Mouse (Mus musculus): ENCODE measurements at regions not wholly inside any gene's neighbourhood (a gene's known extent, or its start where the extent isn't known, plus 50 kb on each side); places are given as distances from the start of the nearest gene placed in this dataset.

DNA sequence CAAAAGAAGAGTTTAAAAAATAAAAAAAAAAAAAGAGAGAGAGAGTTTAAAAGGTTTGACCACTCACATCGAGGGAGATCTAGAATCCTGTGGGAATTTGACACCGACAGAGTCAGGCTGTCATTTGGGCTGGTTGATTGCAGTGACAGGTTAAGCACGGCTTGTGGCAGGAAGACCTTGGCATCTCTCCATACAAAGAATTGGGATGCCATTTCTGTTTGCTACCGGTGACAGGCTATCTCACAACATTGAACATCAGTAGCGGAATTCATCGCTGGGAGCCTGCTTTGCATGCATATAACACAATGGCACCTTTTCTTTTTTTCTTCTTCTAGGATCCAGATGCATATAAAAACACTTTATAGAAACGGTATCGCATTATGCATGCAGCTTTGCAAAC is 53.7 kb upstream of the Gm26657 start:
- no peak for DNase-seq (ENCODE audit: extremely low spot score in 1 of 2, low spot score in 1 of 2)

- no peak for DNase-seq (ENCODE audit: extremely low spot score in 1 of 2, low spot score in 1 of 2)
Measured at GRCm38 (mm10) chr4:56685696-56686095, 54.2 kb upstream of the Gm26657 start.

GRCm38 (mm10) chr4:56685123-56685522 is 54.7 kb upstream of the Gm26657 start:
- DNase-seq (ENCODE audit: extremely low spot score in 1 of 2, low spot score in 1 of 2) = peak; percentile 67 to 93

- DNase-seq (ENCODE audit: extremely low spot score in 1 of 2, low spot score in 1 of 2) = no peak
Measured at GRCm38 (mm10) chr4:56684031-56684430, 55.8 kb upstream of the Gm26657 start.

GRCm38 (mm10) chr4:56681121-56681520 is 58.7 kb upstream of the Gm26657 start:
- no peak for DNase-seq (ENCODE audit: extremely low spot score in 1 of 2, low spot score in 1 of 2)

GRCm38 (mm10) chr4:56673868-56674267 is 66.0 kb upstream of the Gm26657 start:
- DNase-seq (ENCODE audit: extremely low spot score in 1 of 2, low spot score in 1 of 2) = no peak

- DNase-seq (ENCODE audit: extremely low spot score in 1 of 2, low spot score in 1 of 2) = no peak
Measured at GRCm38 (mm10) chr4:56664921-56665320, 74.9 kb upstream of the Gm26657 start.

- no peak for DNase-seq (ENCODE audit: extremely low spot score in 1 of 2, low spot score in 1 of 2)
Measured at GRCm38 (mm10) chr4:56661816-56662215, 78.1 kb upstream of the Gm26657 start.

DNA sequence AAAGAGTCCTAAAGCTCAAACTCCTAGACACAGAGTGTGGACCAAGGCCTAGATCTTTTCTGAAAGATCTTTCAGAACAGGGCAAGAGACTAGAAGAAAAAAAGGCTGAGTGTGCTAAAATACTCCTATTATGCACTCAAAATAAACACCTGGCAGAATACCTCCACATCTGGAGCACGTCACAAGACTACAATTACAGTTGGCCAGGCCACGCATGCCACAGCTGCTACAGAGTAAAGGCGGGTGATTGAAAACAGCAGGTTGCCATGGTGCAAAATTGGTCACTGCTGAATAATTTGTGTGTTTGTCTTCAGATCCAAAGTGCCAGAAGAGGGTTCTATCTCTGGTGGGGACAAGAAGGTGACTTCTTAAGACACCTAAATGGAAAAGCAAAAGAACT is 82.8 kb upstream of the Gm26657 start:
- DNase-seq (ENCODE audit: extremely low spot score in 1 of 2, low spot score in 1 of 2) = no peak

GRCm38 (mm10) chr4:56654327-56654726 is 85.5 kb upstream of the Gm26657 start:
- no peak for DNase-seq (ENCODE audit: extremely low spot score in 1 of 2, low spot score in 1 of 2)

DNA sequence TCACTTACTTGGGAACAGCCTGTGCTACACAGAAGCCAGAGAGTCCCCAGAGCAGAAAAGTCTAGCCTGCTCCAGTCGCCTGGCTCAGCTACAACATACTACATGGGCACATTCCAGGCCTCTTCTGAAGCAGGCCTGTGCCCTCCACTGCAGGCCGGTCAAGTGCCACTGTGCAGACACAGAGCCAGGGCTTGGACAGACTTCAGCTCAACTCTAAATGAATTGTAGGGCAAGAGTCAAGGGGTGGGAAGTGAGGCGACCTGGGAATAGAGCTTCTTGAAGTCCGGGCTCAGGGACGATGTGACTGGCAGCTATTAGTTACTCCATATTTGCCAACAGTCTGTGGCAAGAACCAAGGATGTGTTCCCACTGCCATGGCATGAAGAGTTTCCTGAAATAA is 87.1 kb upstream of the Gm26657 start:
- no peak for DNase-seq (ENCODE audit: extremely low spot score in 1 of 2, low spot score in 1 of 2)

- no peak for DNase-seq (ENCODE audit: extremely low spot score in 1 of 2, low spot score in 1 of 2)
Measured at GRCm38 (mm10) chr4:56649731-56650130, 90.1 kb upstream of the Gm26657 start.

DNA sequence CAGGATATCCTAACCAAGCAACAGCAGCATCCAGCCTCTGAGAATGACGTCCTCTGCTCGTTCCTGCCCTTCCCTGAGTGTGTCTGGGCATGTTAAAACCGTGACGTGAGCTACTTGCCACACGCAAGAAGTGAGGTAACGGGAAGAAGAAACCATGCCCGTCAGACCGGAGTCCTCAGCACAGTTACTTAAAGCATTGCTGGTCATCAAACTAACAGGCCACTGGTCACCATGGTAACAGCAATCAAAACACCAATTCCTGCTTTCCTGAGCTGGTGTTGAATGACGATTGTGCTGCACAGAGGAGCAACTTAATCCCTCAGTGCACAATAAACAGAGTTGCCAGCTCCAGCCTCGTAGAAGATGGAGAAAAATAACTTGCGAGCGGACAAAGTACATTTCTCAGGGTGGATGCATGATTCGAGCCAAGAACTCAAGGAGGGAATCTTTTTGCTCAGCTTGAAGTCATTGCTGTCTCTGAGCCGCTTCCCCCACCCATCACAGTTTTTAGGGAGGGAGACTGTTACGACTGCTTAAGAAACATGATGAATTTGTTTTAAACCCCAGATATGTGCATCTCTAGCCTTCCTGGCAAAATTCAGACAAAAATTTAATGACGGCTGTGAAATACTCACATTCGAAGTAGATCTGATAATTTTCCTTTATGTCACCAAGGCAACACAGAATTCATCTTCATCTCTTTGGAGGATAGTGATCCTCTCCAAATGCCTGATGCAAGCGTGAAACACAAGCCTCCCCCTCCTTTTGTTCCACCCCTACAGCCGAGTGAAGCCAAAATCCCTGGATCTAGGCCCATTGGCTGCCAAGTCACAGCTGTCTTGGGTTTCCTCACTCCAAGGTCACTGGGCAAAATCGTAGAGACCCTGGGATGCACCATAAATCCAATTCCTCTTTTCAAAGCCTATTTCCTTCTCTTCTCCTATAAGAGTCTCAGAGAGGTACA is 95.6 kb upstream of the Gm26657 start:
- peak in 1 of 2 experiments; percentile 32 for DNase-seq (ENCODE audit: extremely low spot score in 1 of 2, low spot score in 1 of 2)

- DNase-seq (ENCODE audit: extremely low spot score in 1 of 2, low spot score in 1 of 2) = no peak
Measured at GRCm38 (mm10) chr4:56643491-56643890, 96.4 kb upstream of the Gm26657 start.

- no peak for DNase-seq (ENCODE audit: extremely low spot score in 1 of 2, low spot score in 1 of 2)
Measured at GRCm38 (mm10) chr4:56639709-56640108, 100.2 kb upstream of the Gm26657 start.

DNA sequence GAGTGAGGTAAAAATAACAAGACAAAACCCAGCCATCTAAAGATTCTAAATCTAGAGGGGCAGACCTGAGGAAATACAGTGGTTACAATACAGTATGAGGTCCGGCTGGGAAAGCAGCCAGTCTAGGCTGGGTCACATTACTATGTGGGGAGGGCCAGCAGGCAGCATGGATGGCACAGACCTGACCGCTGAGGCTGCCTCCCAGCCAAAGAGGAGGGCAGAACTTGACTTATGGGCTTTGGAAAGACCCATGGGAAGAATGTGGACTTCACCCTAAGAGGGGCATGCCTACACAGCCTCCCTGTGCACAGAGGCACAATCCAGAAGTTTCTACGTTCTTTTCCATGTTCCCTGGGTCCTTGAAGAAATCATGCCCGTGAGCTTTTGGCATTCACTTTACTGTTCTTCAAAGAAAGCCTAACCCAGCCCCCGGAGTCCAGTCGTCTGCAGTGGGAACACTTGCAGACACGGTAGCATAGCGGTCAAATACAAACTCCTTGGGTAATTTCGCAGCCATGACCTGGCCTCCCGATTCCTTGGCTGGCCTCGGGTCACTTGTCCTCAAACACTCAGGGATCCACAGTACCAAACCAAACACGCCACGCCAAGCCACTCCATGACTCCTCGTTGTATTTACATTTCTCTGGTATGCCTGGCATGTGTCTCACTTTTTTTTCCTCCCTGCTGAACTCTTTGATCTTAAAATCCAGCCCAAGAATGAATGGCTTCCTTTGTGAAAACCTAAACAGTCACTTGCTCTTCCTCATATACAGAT is 101.0 kb upstream of the Gm26657 start:
- DNase-seq (ENCODE audit: extremely low spot score in 1 of 2, low spot score in 1 of 2) = no peak

DNA sequence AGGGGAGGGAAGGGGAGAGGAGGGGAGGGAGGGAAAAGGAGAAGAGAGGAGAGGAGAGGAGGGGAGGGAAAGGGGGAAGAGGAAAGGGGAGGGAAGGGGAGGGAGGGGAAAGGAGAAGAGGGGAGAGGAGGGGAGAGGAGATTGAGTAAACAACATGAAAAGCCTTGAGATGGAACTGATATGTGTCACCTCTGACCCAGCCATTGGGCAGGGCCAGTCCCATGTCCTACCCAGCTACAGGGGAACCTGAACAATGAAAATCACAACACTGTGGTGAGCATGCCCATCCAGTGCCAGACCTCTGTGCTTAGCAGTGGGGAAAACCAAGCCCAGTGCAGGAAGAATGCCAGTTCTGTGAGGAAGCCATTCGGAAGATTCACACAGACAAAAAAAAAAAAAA is 103.6 kb upstream of the Gm26657 start:
- no peak for DNase-seq (ENCODE audit: extremely low spot score in 1 of 2, low spot score in 1 of 2)

- no peak for DNase-seq (ENCODE audit: extremely low spot score in 1 of 2, low spot score in 1 of 2)
Measured at GRCm38 (mm10) chr4:56633528-56633927, 106.3 kb upstream of the Gm26657 start.

- DNase-seq (ENCODE audit: extremely low spot score in 1 of 2, low spot score in 1 of 2) = peak in 1 of 2 experiments; percentile 41
Measured at GRCm38 (mm10) chr4:56630251-56630650, 109.6 kb upstream of the Gm26657 start.

DNA sequence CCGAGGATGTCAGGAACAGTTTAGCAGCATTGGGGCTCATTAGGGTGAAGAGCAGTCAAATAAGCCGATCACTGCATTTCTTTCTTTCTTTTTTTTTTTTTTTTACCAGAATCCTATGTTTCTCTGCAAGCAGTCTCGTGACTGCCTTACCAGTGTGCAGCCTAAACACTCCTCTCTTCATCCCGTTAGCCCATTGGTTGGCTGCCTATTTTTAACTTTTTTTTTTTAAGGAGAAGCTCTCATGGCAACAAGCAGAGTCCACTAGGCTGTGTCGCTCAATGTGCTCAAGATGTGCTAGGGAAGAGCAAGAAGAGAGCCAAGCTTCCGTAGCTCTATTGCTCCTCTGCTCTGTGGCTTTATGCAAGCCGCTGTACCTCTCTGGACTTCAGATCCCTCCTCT is 112.7 kb upstream of the Gm26657 start:
- DNase-seq (ENCODE audit: extremely low spot score in 1 of 2, low spot score in 1 of 2) = no peak

DNA sequence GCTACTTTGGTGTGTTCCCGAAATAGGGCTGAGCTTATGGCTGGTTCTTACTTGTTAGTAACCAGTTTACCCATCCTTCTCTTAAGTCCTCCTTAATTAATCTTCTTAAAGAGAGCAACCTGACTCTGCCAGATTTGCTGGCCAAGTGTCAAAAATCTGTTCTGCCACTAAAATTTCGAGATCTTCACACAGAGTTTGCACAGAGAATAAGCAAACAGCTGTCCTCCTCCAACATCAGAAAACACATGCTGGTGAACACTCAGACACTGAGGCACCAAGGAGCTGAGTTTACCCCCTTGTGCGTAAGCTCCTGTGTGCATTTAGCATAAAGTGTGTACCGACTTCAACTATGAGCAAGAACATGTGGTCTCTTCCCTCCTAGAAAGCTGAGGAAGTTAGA is 118.1 kb upstream of the Gm26657 start:
- DNase-seq (ENCODE audit: extremely low spot score in 1 of 2, low spot score in 1 of 2) = peak in 1 of 2 experiments; percentile 58

GRCm38 (mm10) chr4:56621356-56621755 is 118.5 kb upstream of the Gm26657 start:
- peak in 1 of 2 experiments; percentile 31 for DNase-seq (ENCODE audit: extremely low spot score in 1 of 2, low spot score in 1 of 2)
